Mouse (Mus musculus): ENCODE measurements at regions not wholly inside any gene's neighbourhood (a gene's known extent, or its start where the extent isn't known, plus 50 kb on each side); places are given as distances from the start of the nearest gene placed in this dataset.

DNA sequence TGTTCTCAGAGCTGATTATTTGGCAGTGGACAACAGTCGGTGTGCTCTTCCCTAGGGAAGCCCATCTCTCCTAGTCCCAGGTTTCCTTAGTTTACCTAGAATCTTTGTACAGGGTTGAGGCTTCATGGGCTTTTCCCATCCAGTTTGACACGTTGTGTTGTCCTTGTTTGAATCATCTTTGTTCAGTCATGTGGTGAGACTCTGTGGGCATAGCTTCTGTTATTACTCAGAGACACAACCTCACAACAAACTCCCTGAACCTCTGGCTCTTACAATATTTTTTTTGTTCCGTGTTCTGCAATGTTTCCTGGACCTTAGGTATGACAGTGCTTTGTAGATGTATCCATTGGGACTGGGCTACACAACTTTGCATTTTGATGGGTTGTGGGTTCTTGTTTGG, 132.9 kb upstream of the Dlx6 start:
- TF ChIP-seq SIN3A (IDR thresholded peaks at IDR 0.05; ENCODE audit: low read length) (no peak), RCOR1 (IDR thresholded peaks at IDR 0.05; ENCODE audit: low read depth, low read length) (no peak), GATA1 (IDR thresholded peaks at IDR 0.05; ENCODE audit: low read depth, low read length) (no peak), USF1 (IDR thresholded peaks at IDR 0.05; ENCODE audit: low read depth, low read length) (no peak), CTCF (IDR thresholded peaks at IDR 0.05 in 2 of 3, conservative IDR thresholded peaks at IDR 0.05 in 1 of 3; ENCODE audit: control insufficient read depth in 1 of 3, insufficient read depth in 1 of 3, low read depth in 2 of 3, low read length in 3 of 3, poor library complexity in 1 of 3, severe bottlenecking in 1 of 3) (no peak), MYB (IDR thresholded peaks at IDR 0.05; ENCODE audit: low read depth, low read length) (no peak), POLR2A (IDR thresholded peaks at IDR 0.05; ENCODE audit: control insufficient read depth in 1 of 2, insufficient read depth in 1 of 2, low read depth in 1 of 2, low read length in 2 of 2, poor library complexity in 1 of 2) (no peak), ZNF384 (IDR thresholded peaks at IDR 0.05; ENCODE audit: low read depth, low read length) (no peak), EP300 (IDR thresholded peaks at IDR 0.05; ENCODE audit: low read depth in 1 of 2, low read length in 2 of 2) (no peak), JUND (IDR thresholded peaks at IDR 0.05; ENCODE audit: low read depth, low read length) (no peak)
